In the genomic region with DNA sequence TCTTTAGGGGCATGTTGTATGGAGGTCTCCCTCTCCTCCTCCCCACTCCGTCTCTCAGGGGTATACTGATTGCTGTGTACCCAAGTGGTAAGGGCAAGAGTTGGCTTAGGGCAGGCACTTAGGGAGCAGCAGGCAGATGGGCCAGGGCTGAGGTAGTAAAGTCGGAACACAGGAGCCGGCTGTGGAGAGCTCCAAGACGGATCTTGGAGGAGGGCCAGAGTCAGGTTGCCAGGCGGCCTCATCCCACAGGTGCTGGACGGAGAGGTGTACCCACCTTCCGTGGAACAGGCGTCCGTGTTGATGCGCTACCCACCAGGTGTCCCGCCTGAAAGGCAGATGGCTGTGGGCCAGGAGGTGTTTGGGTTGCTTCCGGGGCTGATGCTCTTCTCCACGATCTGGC, we compare ENCODE assay signal across 23 mouse cellular contexts. TPM values are rescaled to one million over a fixed set of nuclear protein-coding genes. Genes with fewer than 3 reads are reported as not detected.
A peak's percentile ranks its signal among the peaks of the same experiment; 100 is the strongest.
DNase-seq lines count a peak whose midpoint lies in the region; ATAC-seq lines count a peak whose summit lies in the region.
"Had no signal": no experiment of that assay in that cellular context is flagged by ENCODE, and none has a peak within 500 bp of the region (broad histone marks: within the 10 kb centered on the region; RNA-seq: fewer than 3 reads in every experiment).

No protein-coding gene starts in this region.

- H3K27me3 ChIP-seq in megakaryocyte, embryonic 14.5 days (replicated peaks), result no peaks in the 10 kb centered on the region
- no peaks in the 10 kb centered on the region for H3K27me3 ChIP-seq in liver, embryonic 11.5 days (replicated peaks; ENCODE audit: control insufficient read depth, insufficient read depth, low read length)
- H3K27me3 ChIP-seq: forebrain, embryonic 15.5 days; intestine, embryonic 15.5 days; midbrain, embryonic 13.5 days had no signal

- WGBS in liver, embryonic 11.5 days, result 88% methylated on average over 13 of the region's 13 CpGs

- H3K9me3 ChIP-seq in megakaryocyte, embryonic 14.5 days, result no peaks in the 10 kb centered on the region
- H3K9me3 ChIP-seq in liver, embryonic 11.5 days (ENCODE audit: control insufficient read depth, low read length), result no peaks in the 10 kb centered on the region
- H3K9me3 ChIP-seq: forebrain, embryonic 15.5 days; hindbrain, embryonic 10.5 days; intestine, embryonic 15.5 days; midbrain, embryonic 13.5 days had no signal

- H3K4me3 ChIP-seq in megakaryocyte, embryonic 14.5 days (replicated peaks), result peak overlapping the region; percentile 42
- no peak overlapping the region for H3K4me3 ChIP-seq in liver, embryonic 11.5 days (ENCODE audit: low read depth, low read length)
- H3K4me3 ChIP-seq: forebrain, embryonic 15.5 days; hindbrain, embryonic 10.5 days; intestine, embryonic 15.5 days; midbrain, embryonic 13.5 days had no signal

- H3K36me3 ChIP-seq in megakaryocyte, embryonic 14.5 days (replicated peaks; ENCODE audit: low read length), result peaks cover 100% of the 10 kb centered on the region
- no peaks in the 10 kb centered on the region for H3K36me3 ChIP-seq in liver, embryonic 11.5 days (ENCODE audit: control insufficient read depth, insufficient read depth, low read length)
- H3K36me3 ChIP-seq: forebrain, embryonic 15.5 days; hindbrain, embryonic 10.5 days; intestine, embryonic 15.5 days; midbrain, embryonic 13.5 days had no signal

- no peak overlapping the region for H3K4me2 ChIP-seq in liver, embryonic 11.5 days
- H3K4me2 ChIP-seq: forebrain, embryonic 15.5 days; heart, embryonic 11.5 days; intestine, embryonic 15.5 days; midbrain, embryonic 13.5 days had no signal

- peak; percentile 72 for DNase-seq in cerebellum, adult 11-12 months
- peak; percentile 66 to 72 for DNase-seq in cerebellum, postnatal 10 days
- DNase-seq in liver, embryonic 11.5 days (ENCODE audit: low spot score), result no peak
- no peak for DNase-seq in left cerebral cortex, adult 11 months (ENCODE audit: low spot score)
- no peak for DNase-seq in heart, postnatal 10 days
- DNase-seq: adrenal gland, adult 8-10 months; B cell, adult 2 months; gastrocnemius, postnatal 10 days; kidney, adult 8-10 months; kidney, postnatal 14 days; liver; lung, postnatal 14 days; right cerebral cortex, postnatal 14 days had no signal

- no peak overlapping the region for H3K27ac ChIP-seq in liver, embryonic 11.5 days (ENCODE audit: low read depth, low read length)
- H3K27ac ChIP-seq: forebrain, embryonic 15.5 days; hindbrain, embryonic 10.5 days; intestine, embryonic 15.5 days; midbrain, embryonic 13.5 days; stomach, postnatal 0 days had no signal

- H3K9ac ChIP-seq in liver, embryonic 11.5 days (ENCODE audit: low read depth, low read length), result no peak overlapping the region
- H3K9ac ChIP-seq: forebrain, embryonic 15.5 days; intestine, embryonic 15.5 days; midbrain, embryonic 13.5 days had no signal

- ATAC-seq in megakaryocyte, adult 5-6 weeks (ENCODE audit: poor library complexity, severe bottlenecking), result no peak
- no peak for ATAC-seq in liver, embryonic 11.5 days (replicated peaks; ENCODE audit: low FRiP score)
- ATAC-seq: activated CD4-positive, CD25-positive, alpha-beta regulatory T cell, adult 4 months; forebrain, embryonic 15.5 days; hindbrain, embryonic 16.5 days; intestine, embryonic 15.5 days; midbrain, embryonic 13.5 days had no signal

- intact Hi-C loops in heart, postnatal 10 days (cut with DNase I), result no loop called here

- peaks cover 99% of the 10 kb centered on the region for H3K4me1 ChIP-seq in megakaryocyte, embryonic 14.5 days
- no peaks in the 10 kb centered on the region for H3K4me1 ChIP-seq in liver, embryonic 11.5 days (replicated peaks; ENCODE audit: control insufficient read depth, insufficient read depth, low read length)
- H3K4me1 ChIP-seq: forebrain, embryonic 15.5 days; hindbrain, embryonic 10.5 days; intestine, embryonic 15.5 days; midbrain, embryonic 13.5 days had no signal

RNA-seq across cellular contexts. Expression of gene Ptgs1, which starts 12.3 kb away (rescaled TPM):
- polyA plus RNA-seq in megakaryocyte, embryonic 14.5 days (2012; ENCODE audit: insufficient read depth, low replicate concordance), result 118 and 153 TPM in 2 replicates
- 20.2 and 21.3 TPM in 2 replicates for total RNA-seq in megakaryocyte, adult 5-6 weeks (2015)
- 18.9 and 32.4 TPM in 2 replicates for total RNA-seq in megakaryocyte, adult 5-6 weeks (2017)
- polyA plus RNA-seq in liver, embryonic 11.5 days (2014; fragmentation: Nextera tagmentation; extraction: Ambion mirVana), result 28.6 and 30.3 TPM in 2 replicates
- total RNA-seq in heart, postnatal 10 days (2021), result 10 to 100 TPM; 15.5 to 16.0 TPM

Comparison
In these comparisons a context has a peak if more than half of its experiments do, and no peak if none do; other contexts are left out.
1. DNase-seq: peak in cerebellum, adult 11-12 months (single experiment) and cerebellum, postnatal 10 days (2 of 2); none in liver, embryonic 11.5 days (single experiment), left cerebral cortex, adult 11 months (single experiment) and heart, postnatal 10 days (0 of 2).